Mouse (Mus musculus): ENCODE measurements at regions not wholly inside any gene's neighbourhood (a gene's known extent, or its start where the extent isn't known, plus 50 kb on each side); places are given as distances from the start of the nearest gene placed in this dataset.

DNA sequence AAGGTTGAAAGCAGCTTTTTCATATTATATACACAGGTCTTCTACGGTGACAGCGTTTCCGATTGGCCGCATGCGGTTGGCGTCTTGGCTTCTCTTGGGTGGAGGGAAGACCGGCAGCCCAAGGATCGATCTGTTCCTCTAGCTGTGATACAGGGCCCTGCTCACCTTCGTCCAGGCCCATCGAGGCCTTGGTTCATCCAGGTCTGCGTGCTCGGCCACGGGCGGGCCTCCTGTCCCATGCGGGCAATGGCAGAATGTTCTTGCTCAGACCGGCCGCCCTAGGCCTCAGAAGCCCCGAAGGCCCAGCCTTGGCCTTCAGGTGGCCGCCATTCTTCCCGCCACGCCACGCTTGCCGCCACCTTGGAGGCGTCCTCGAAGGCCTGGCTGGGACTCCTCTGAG lies 194.4 kb upstream of the Ppp6c start:
- H3K4me3 ChIP-seq (replicated peaks; ENCODE audit: low read depth, low read length) = no peak overlapping the region
- no peaks in the 10 kb centered on the region for H3K4me1 ChIP-seq (ENCODE audit: control insufficient read depth, insufficient read depth, low read length)
- no peaks in the 10 kb centered on the region for H3K36me3 ChIP-seq (ENCODE audit: control insufficient read depth, insufficient read depth, low read length)
- H3K27ac ChIP-seq (replicated peaks; ENCODE audit: low read depth, low read length) = no peak overlapping the region
- no peaks in the 10 kb centered on the region for H3K9me3 ChIP-seq (ENCODE audit: control insufficient read depth, low read length)
- no peaks in the 10 kb centered on the region for H3K27me3 ChIP-seq (ENCODE audit: control insufficient read depth, insufficient read depth, low read length)
- H3K4me2 ChIP-seq (ENCODE audit: low read length) = no peak overlapping the region
- 96% methylated on average over 25 of the region's 25 CpGs for WGBS
- DNase-seq (no peak), ATAC-seq (ENCODE audit: low FRiP score, low TSS enrichment) (no peak)
- H3K9ac ChIP-seq (replicated peaks; ENCODE audit: low read length) = no peak overlapping the region

DNA sequence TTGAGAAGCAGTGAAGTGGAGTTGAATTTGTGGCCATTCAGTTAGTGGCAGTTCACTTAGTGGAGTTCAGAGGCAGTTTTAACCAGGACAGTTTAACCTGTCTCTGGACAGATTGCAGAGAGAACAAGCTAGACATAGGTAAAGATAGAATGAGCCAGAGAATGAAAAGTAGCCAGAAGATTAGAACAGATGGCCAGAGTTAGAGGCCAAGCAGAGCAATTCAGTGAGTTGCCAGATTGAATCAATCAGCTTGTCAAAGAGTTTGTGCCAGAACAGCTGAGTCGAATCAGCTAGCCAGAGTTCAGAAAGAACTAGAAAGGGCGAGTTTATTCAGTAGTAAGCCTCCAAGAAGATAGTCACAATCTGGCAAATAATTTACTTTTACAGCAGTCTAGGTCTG lies 174.1 kb upstream of the Ppp6c start:
- Histone ChIP-seq H3K9me3 (ENCODE audit: control insufficient read depth, low read length) (no peaks in the 10 kb centered on the region), H3K4me2 (ENCODE audit: low read length) (no peak overlapping the region), H3K9ac (replicated peaks; ENCODE audit: low read length) (no peak overlapping the region), H3K36me3 (ENCODE audit: control insufficient read depth, insufficient read depth, low read length) (no peaks in the 10 kb centered on the region), H3K27me3 (ENCODE audit: control insufficient read depth, insufficient read depth, low read length) (no peaks in the 10 kb centered on the region), H3K27ac (replicated peaks; ENCODE audit: low read depth, low read length) (no peak overlapping the region), H3K4me3 (replicated peaks; ENCODE audit: low read depth, low read length) (no peak overlapping the region), H3K4me1 (ENCODE audit: control insufficient read depth, insufficient read depth, low read length) (no peaks in the 10 kb centered on the region)
- no peak for ATAC-seq (ENCODE audit: low FRiP score, low TSS enrichment)
- no peak for DNase-seq
- WGBS = 76% methylated on average over 2 of the region's 2 CpGs

DNA sequence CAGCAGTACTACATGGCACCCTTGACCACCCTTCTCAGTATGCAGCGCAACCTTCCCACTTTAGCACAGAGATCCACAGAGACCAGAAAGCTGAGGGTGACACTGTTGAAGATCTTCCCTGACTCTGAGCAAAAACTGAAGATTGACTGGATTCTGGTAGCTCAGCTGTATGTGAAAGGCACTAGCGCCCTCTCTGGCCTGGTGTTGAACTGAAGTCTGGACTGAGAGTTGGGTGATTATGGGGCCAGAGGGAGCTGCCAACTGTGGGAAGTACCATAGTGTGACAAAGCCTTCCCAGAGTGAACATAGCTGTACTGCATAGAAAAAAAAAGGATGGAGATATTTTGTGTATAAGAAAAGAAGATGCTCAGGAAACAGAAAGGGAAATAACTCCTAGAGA lies 173.3 kb upstream of the Ppp6c start:
- WGBS = 70% methylated on average over 2 of the region's 2 CpGs
- no peaks in the 10 kb centered on the region for H3K27me3 ChIP-seq (ENCODE audit: control insufficient read depth, insufficient read depth, low read length)
- ATAC-seq (ENCODE audit: low FRiP score, low TSS enrichment) = no peak
- H3K4me1 ChIP-seq (ENCODE audit: control insufficient read depth, insufficient read depth, low read length) = no peaks in the 10 kb centered on the region
- H3K9me3 ChIP-seq (ENCODE audit: control insufficient read depth, low read length) = no peaks in the 10 kb centered on the region
- no peak overlapping the region for H3K9ac ChIP-seq (replicated peaks; ENCODE audit: low read length)
- no peak overlapping the region for H3K4me3 ChIP-seq (replicated peaks; ENCODE audit: low read depth, low read length)
- H3K4me2 ChIP-seq (ENCODE audit: low read length) = no peak overlapping the region
- DNase-seq = no peak
- no peak overlapping the region for H3K27ac ChIP-seq (replicated peaks; ENCODE audit: low read depth, low read length)
- no peaks in the 10 kb centered on the region for H3K36me3 ChIP-seq (ENCODE audit: control insufficient read depth, insufficient read depth, low read length)

- H3K27ac ChIP-seq (replicated peaks; ENCODE audit: low read depth, low read length) = no peak overlapping the region
- H3K4me2 ChIP-seq (ENCODE audit: low read length) = no peak overlapping the region
- H3K36me3 ChIP-seq (ENCODE audit: control insufficient read depth, insufficient read depth, low read length) = no peaks in the 10 kb centered on the region
- no peaks in the 10 kb centered on the region for H3K9me3 ChIP-seq (ENCODE audit: control insufficient read depth, low read length)
- no peaks in the 10 kb centered on the region for H3K27me3 ChIP-seq (ENCODE audit: control insufficient read depth, insufficient read depth, low read length)
- DNase-seq = no peak
- H3K4me3 ChIP-seq (replicated peaks; ENCODE audit: low read depth, low read length) = no peak overlapping the region
- no peak overlapping the region for H3K9ac ChIP-seq (replicated peaks; ENCODE audit: low read length)
- H3K4me1 ChIP-seq (ENCODE audit: control insufficient read depth, insufficient read depth, low read length) = no peaks in the 10 kb centered on the region
- ATAC-seq (ENCODE audit: low FRiP score, low TSS enrichment) = no peak
- 65% methylated on average over 3 of the region's 3 CpGs for WGBS
These were observed 168.4 kb upstream of the Ppp6c start for GRCm38 (mm10) chr2:39394643-39395042.

DNA sequence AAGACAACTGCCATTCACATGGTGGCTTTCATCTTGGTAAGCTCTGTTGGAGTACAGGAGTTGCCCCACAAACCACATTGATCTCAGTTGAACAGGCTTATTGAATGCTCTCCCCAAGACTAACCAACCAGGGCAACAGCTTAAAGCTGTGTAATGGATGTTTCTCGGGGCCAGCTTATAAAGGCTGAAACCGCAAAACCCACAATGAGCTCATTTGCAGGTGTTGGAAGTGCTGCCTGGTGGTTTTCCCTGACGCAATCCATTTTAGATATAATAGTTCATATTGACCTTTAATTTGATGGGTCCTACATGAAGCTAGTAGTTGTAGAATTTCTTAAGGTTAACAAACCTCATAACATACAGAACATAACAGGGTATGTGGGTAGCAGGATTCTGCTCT lies 151.0 kb upstream of the Ppp6c start:
- Histone ChIP-seq H3K9me3 (ENCODE audit: control insufficient read depth, low read length) (no peaks in the 10 kb centered on the region), H3K27ac (replicated peaks; ENCODE audit: low read depth, low read length) (no peak overlapping the region), H3K36me3 (ENCODE audit: control insufficient read depth, insufficient read depth, low read length) (no peaks in the 10 kb centered on the region), H3K4me2 (ENCODE audit: low read length) (no peak overlapping the region), H3K4me1 (ENCODE audit: control insufficient read depth, insufficient read depth, low read length) (no peaks in the 10 kb centered on the region), H3K27me3 (ENCODE audit: control insufficient read depth, insufficient read depth, low read length) (no peaks in the 10 kb centered on the region), H3K9ac (replicated peaks; ENCODE audit: low read length) (no peak overlapping the region), H3K4me3 (replicated peaks; ENCODE audit: low read depth, low read length) (no peak overlapping the region)
- WGBS = 92% methylated on average over 3 of the region's 3 CpGs
- DNase-seq (no peak), ATAC-seq (ENCODE audit: low FRiP score, low TSS enrichment) (no peak)

DNA sequence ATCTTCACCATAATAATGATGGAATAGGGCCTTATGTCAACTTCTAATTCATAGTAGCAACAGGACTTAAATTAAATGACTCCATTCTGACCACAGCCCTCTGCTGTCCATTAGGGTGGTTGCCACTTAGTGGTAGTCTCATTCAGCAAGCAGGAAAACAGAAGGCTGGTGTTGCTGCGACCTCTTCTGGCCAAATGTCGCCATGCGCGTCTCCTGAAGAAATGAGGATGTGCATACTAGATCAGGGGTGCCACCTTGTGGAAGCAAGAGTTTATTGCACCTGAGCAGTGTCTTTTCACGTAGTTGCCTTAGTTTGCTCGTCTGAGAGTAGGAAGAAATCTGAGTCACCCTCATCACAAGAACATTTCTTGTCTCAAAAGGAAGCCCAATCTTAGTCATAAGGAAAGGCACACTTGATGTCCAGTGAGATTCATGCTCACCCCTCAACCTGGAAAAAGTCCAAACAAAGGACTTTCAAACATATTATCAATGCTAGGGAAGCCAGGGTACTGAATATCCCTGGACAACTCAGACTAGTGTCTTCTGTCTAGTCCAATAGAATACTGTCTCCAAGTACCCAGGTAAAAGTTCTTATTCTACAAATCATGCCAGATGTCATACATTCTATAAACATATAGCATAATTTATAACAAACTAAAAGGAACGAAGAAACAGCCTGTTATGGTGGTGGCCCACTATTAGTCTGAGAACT lies 147.0 kb upstream of the Ppp6c start:
- Histone ChIP-seq H3K9me3 (ENCODE audit: control insufficient read depth, low read length) (no peaks in the 10 kb centered on the region), H3K36me3 (ENCODE audit: control insufficient read depth, insufficient read depth, low read length) (no peaks in the 10 kb centered on the region), H3K4me2 (ENCODE audit: low read length) (no peak overlapping the region), H3K9ac (replicated peaks; ENCODE audit: low read length) (no peak overlapping the region), H3K27me3 (ENCODE audit: control insufficient read depth, insufficient read depth, low read length) (no peaks in the 10 kb centered on the region), H3K4me3 (replicated peaks; ENCODE audit: low read depth, low read length) (no peak overlapping the region), H3K4me1 (ENCODE audit: control insufficient read depth, insufficient read depth, low read length) (no peaks in the 10 kb centered on the region), H3K27ac (replicated peaks; ENCODE audit: low read depth, low read length) (no peak overlapping the region)
- 15% methylated on average over 7 of the region's 7 CpGs for WGBS
- DNase-seq = peak; percentile 93
- ATAC-seq (ENCODE audit: low FRiP score, low TSS enrichment) = peak; percentile 86

DNA sequence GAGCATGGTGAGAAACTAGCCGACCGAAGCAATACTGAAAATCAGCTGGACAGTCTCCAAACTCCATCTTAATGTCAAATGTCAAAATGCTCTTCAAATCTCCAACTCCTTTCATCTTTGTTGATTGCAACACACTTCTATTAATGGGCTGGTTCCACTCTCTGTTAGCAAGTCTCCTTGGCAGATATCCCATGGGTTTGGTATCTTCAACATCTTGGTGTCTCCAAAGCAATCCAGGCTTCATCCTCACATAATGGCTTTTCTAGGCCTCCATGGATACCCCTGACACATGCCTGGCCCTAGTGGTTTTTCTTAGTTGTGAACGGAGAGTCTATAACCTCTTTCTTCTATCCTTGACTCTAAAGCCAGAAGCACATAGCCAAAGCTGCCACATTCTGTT lies 118.0 kb upstream of the Ppp6c start:
- H3K9ac ChIP-seq (replicated peaks; ENCODE audit: low read length) = no peak overlapping the region
- H3K27ac ChIP-seq (replicated peaks; ENCODE audit: low read depth, low read length) = no peak overlapping the region
- ATAC-seq (ENCODE audit: low FRiP score, low TSS enrichment) (no peak), DNase-seq (no peak)
- H3K4me1 ChIP-seq (ENCODE audit: control insufficient read depth, insufficient read depth, low read length) = no peaks in the 10 kb centered on the region
- no peaks in the 10 kb centered on the region for H3K36me3 ChIP-seq (ENCODE audit: control insufficient read depth, insufficient read depth, low read length)
- no peak overlapping the region for H3K4me3 ChIP-seq (replicated peaks; ENCODE audit: low read depth, low read length)
- H3K27me3 ChIP-seq (ENCODE audit: control insufficient read depth, insufficient read depth, low read length) = no peaks in the 10 kb centered on the region
- WGBS = 95% methylated on average over 3 of the region's 3 CpGs
- no peaks in the 10 kb centered on the region for H3K9me3 ChIP-seq (ENCODE audit: control insufficient read depth, low read length)
- H3K4me2 ChIP-seq (ENCODE audit: low read length) = no peak overlapping the region

DNA sequence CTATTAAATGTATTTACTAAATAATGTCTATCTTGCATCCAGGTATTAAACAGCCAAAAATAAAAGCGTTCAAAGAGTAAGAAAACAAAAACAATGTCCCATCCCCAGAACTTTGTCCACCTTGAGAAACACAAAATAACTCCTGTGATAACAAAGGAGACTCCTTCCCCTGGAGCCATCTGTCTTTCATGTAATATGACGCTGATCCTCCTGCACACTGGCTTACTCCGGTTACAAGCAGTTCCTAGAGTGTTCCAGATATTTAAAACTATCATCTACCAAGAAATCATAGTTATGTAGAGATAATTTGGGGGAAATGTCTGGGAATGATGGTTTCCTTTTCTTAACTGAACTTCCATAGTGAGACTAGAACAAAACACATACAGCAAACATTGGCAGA lies 114.2 kb upstream of the Ppp6c start:
- ATAC-seq (ENCODE audit: low FRiP score, low TSS enrichment) (no peak), DNase-seq (no peak)
- Histone ChIP-seq H3K9ac (replicated peaks; ENCODE audit: low read length) (no peak overlapping the region), H3K4me3 (replicated peaks; ENCODE audit: low read depth, low read length) (no peak overlapping the region), H3K4me1 (ENCODE audit: control insufficient read depth, insufficient read depth, low read length) (no peaks in the 10 kb centered on the region), H3K27ac (replicated peaks; ENCODE audit: low read depth, low read length) (no peak overlapping the region), H3K9me3 (ENCODE audit: control insufficient read depth, low read length) (no peaks in the 10 kb centered on the region), H3K27me3 (ENCODE audit: control insufficient read depth, insufficient read depth, low read length) (no peaks in the 10 kb centered on the region), H3K36me3 (ENCODE audit: control insufficient read depth, insufficient read depth, low read length) (no peaks in the 10 kb centered on the region), H3K4me2 (ENCODE audit: low read length) (no peak overlapping the region)
- 78% methylated on average over 3 of the region's 3 CpGs for WGBS

- H3K27ac ChIP-seq (replicated peaks; ENCODE audit: low read depth, low read length) = no peak overlapping the region
- H3K9me3 ChIP-seq (ENCODE audit: control insufficient read depth, low read length) = no peaks in the 10 kb centered on the region
- no peaks in the 10 kb centered on the region for H3K4me1 ChIP-seq (ENCODE audit: control insufficient read depth, insufficient read depth, low read length)
- no peak overlapping the region for H3K4me2 ChIP-seq (ENCODE audit: low read length)
- H3K4me3 ChIP-seq (replicated peaks; ENCODE audit: low read depth, low read length) = no peak overlapping the region
- DNase-seq (peak; percentile 25), ATAC-seq (ENCODE audit: low FRiP score, low TSS enrichment) (peak; percentile 20; the same call in 1 of the 2 replicates)
- no peaks in the 10 kb centered on the region for H3K36me3 ChIP-seq (ENCODE audit: control insufficient read depth, insufficient read depth, low read length)
- WGBS = 76% methylated on average over 9 of the region's 9 CpGs
- H3K9ac ChIP-seq (replicated peaks; ENCODE audit: low read length) = no peak overlapping the region
- no peaks in the 10 kb centered on the region for H3K27me3 ChIP-seq (ENCODE audit: control insufficient read depth, insufficient read depth, low read length)
These were observed 112.8 kb upstream of the Ppp6c start for GRCm38 (mm10) chr2:39338832-39339649.

Measured in midbrain, embryonic 14.5 days (tissue).